Mouse (Mus musculus) myocyte (in vitro differentiated cells): ENCODE measurements around the gene Rab6b. TPM values are rescaled to one million over a fixed set of nuclear protein-coding genes. Genes with fewer than 3 reads are reported as not detected.

ENCODE experiments used
- H3K27me3 ChIP-seq: one replicate; pipeline ENCODE4 v1.6.1; 2011; ENCODE audit not compliant: control insufficient read depth, insufficient read depth, insufficient read length
- H3K36me3 ChIP-seq: one replicate; pipeline ENCODE4 v1.6.1; 2011; ENCODE audit not compliant: control insufficient read depth, insufficient read depth
- H3K4me2 ChIP-seq: one replicate; pipeline ENCODE4 v1.6.1; 2011; ENCODE audit warnings: low read depth, control low read depth
- H3K4me3 ChIP-seq: one replicate; pipeline ENCODE4 v1.5.1; 2011; ENCODE audit warnings: mild to moderate bottlenecking, control low read depth, moderate library complexity
- H3K79me2 ChIP-seq: one replicate; pipeline ENCODE4 v1.6.1; 2011; ENCODE audit not compliant: control insufficient read depth, insufficient read depth
- H3ac ChIP-seq: one replicate; pipeline ENCODE4 v1.6.1; 2011; ENCODE audit not compliant: control insufficient read depth, insufficient read length
- CEBPB ChIP-seq: IDR thresholded peaks from 2 replicates; pipeline ENCODE4 v1.6.1; 2011; ENCODE audit warnings: mild to moderate bottlenecking, moderate library complexity; ENCODE audit not compliant: poor library complexity, insufficient read depth, severe bottlenecking
- E2F4 ChIP-seq: IDR thresholded peaks from one replicate; pipeline ENCODE4 v1.6.1; 2011; ENCODE audit warnings: mild to moderate bottlenecking, control low read depth, moderate library complexity; ENCODE audit not compliant: insufficient read depth
- MAX ChIP-seq: IDR thresholded peaks from one replicate; pipeline ENCODE4 v1.6.1; 2011; ENCODE audit warnings: low read depth, mild to moderate bottlenecking, control low read depth
- MYOD1 ChIP-seq, 3 experiments: IDR thresholded peaks; one replicate each; pipeline ENCODE4 v1.6.1; 2011; ENCODE audit warnings: control low read depth in 2 of 3, low read depth in 2 of 3, mild to moderate bottlenecking in 2 of 3, moderate library complexity in 1 of 3; ENCODE audit not compliant: insufficient read length in 2 of 3, control insufficient read depth in 1 of 3
- MYOG ChIP-seq, 3 experiments: IDR thresholded peaks; one replicate each; pipeline ENCODE4 v1.6.1; 2011; ENCODE audit warnings: control low read depth in 2 of 3, low read depth in 2 of 3, mild to moderate bottlenecking in 2 of 3; ENCODE audit not compliant: insufficient read length in 2 of 3, control insufficient read depth in 1 of 3, insufficient read depth in 1 of 3
- POLR2A ChIP-seq: IDR thresholded peaks from one replicate; pipeline ENCODE4 v1.6.1; 2011; ENCODE audit warnings: low read depth, mild to moderate bottlenecking, control low read depth, moderate library complexity; ENCODE audit not compliant: insufficient read length
- POLR2AphosphoS2 ChIP-seq: IDR thresholded peaks from one replicate; pipeline ENCODE4 v1.6.1; 2011; ENCODE audit warnings: low read depth, control low read depth; ENCODE audit not compliant: insufficient read length
- REST ChIP-seq: IDR thresholded peaks from one replicate; pipeline ENCODE4 v1.6.1; 2011; ENCODE audit warnings: mild to moderate bottlenecking, control low read depth, moderate library complexity; ENCODE audit not compliant: insufficient read depth, insufficient read length
- SRF ChIP-seq: IDR thresholded peaks from one replicate; pipeline ENCODE4 v1.6.1; 2011; ENCODE audit warnings: low read depth; ENCODE audit not compliant: control insufficient read depth, insufficient read length
- TCF12 ChIP-seq: IDR thresholded peaks from one replicate; pipeline ENCODE4 v1.6.1; 2011; ENCODE audit warnings: mild to moderate bottlenecking, control low read depth; ENCODE audit not compliant: poor library complexity, insufficient read depth, severe bottlenecking
- TCF3 ChIP-seq: IDR thresholded peaks from one replicate; pipeline ENCODE4 v1.6.1; 2011; ENCODE audit warnings: low read depth, control low read depth; ENCODE audit not compliant: insufficient read length
- USF1 ChIP-seq: IDR thresholded peaks from one replicate; pipeline ENCODE4 v1.6.1; 2011; ENCODE audit warnings: low read depth, mild to moderate bottlenecking, control low read depth, moderate library complexity
- polyA plus RNA-seq: library from polyadenylated mRNA; unstranded; fragments of >200 nt; fragmentation: generic; extraction: Trizol; gene quantifications from one replicate; pipeline ENCODE4 v1.2.1, GENCODE M21; 2012; ENCODE audit warnings: missing spikeins

Rab6b gene
- polyA plus RNA-seq, 1 experiment, result 2.4 TPM

- H3K4me2 ChIP-seq, result no peak overlapping the region
- no peaks in the 10 kb centered on the region for H3K36me3 ChIP-seq
- no peaks in the 10 kb centered on the region for H3K79me2 ChIP-seq
- no peaks in the 10 kb centered on the region for H3K27me3 ChIP-seq
- TF ChIP-seq E2F4 (no peak), REST (no peak), POLR2AphosphoS2 (no peak), CEBPB (no peak), MYOD1 (IDR thresholded peaks at IDR 0.05; ENCODE audit: control insufficient read depth in 1 of 3, insufficient read length in 2 of 3, low read depth in 2 of 3) (no peak), SRF (no peak)
- H3ac ChIP-seq, result no peak overlapping the region
- no peak overlapping the region for H3K4me3 ChIP-seq
Measured at GRCm38 (mm10) chr9:103180303-103180702, 68.7 kb downstream of the Rab6b start.

- Histone ChIP-seq H3K4me2 (peak overlapping the region; percentile 52), H3K4me3 (no peak overlapping the region), H3K27me3 (no peaks in the 10 kb centered on the region), H3K36me3 (no peaks in the 10 kb centered on the region), H3K79me2 (no peaks in the 10 kb centered on the region), H3ac (no peak overlapping the region)
- TF ChIP-seq MAX (no peak), POLR2A (no peak), MYOD1 (IDR thresholded peaks at IDR 0.05; ENCODE audit: control insufficient read depth in 1 of 3, insufficient read length in 2 of 3, low read depth in 2 of 3) (no peak), E2F4 (no peak), SRF (no peak), MYOG (IDR thresholded peaks at IDR 0.05; ENCODE audit: control insufficient read depth in 1 of 3, insufficient read depth in 1 of 3, insufficient read length in 2 of 3, low read depth in 2 of 3) (no peak), CEBPB (no peak), REST (no peak), TCF3 (no peak), USF1 (no peak), TCF12 (no peak), POLR2AphosphoS2 (no peak)
Measured at GRCm38 (mm10) chr9:103180807-103181565, 69.4 kb downstream of the Rab6b start.

GRCm38 (mm10) chr9:103181886-103182285 is 70.3 kb downstream of the Rab6b start:
- no peaks in the 10 kb centered on the region for H3K27me3 ChIP-seq
- no peak overlapping the region for H3K4me2 ChIP-seq
- H3ac ChIP-seq, result no peak overlapping the region
- no peaks in the 10 kb centered on the region for H3K36me3 ChIP-seq
- H3K79me2 ChIP-seq, result no peaks in the 10 kb centered on the region
- TF ChIP-seq MAX (no peak), E2F4 (no peak), TCF12 (no peak), SRF (no peak), TCF3 (no peak), MYOD1 (IDR thresholded peaks at IDR 0.05; ENCODE audit: control insufficient read depth in 1 of 3, insufficient read length in 2 of 3, low read depth in 2 of 3) (no peak), POLR2AphosphoS2 (no peak), MYOG (IDR thresholded peaks at IDR 0.05; ENCODE audit: control insufficient read depth in 1 of 3, insufficient read depth in 1 of 3, insufficient read length in 2 of 3, low read depth in 2 of 3) (no peak), REST (no peak), USF1 (no peak), POLR2A (no peak), CEBPB (no peak)
- no peak overlapping the region for H3K4me3 ChIP-seq

- Histone ChIP-seq H3K4me3 (no peak overlapping the region), H3K79me2 (no peaks in the 10 kb centered on the region), H3K36me3 (peaks cover 8% of the 10 kb centered on the region), H3K27me3 (no peaks in the 10 kb centered on the region), H3K4me2 (no peak overlapping the region), H3ac (no peak overlapping the region)
- no peak for TF ChIP-seq E2F4
- TF ChIP-seq USF1, result no peak
- no peak for TF ChIP-seq TCF3
- no peak for TF ChIP-seq TCF12
- TF ChIP-seq CEBPB, result no peak
- TF ChIP-seq POLR2A, result no peak
- TF ChIP-seq MAX, result no peak
- no peak for TF ChIP-seq MYOD1 (IDR thresholded peaks at IDR 0.05; ENCODE audit: control insufficient read depth in 1 of 3, insufficient read length in 2 of 3, low read depth in 2 of 3)
- no peak for TF ChIP-seq REST
Measured at GRCm38 (mm10) chr9:103184855-103185254, 73.3 kb downstream of the Rab6b start.

GRCm38 (mm10) chr9:103185946-103186345 is 74.4 kb downstream of the Rab6b start:
- Histone ChIP-seq H3K79me2 (no peaks in the 10 kb centered on the region), H3K4me2 (no peak overlapping the region), H3K27me3 (no peaks in the 10 kb centered on the region), H3ac (no peak overlapping the region), H3K36me3 (peaks cover 17% of the 10 kb centered on the region), H3K4me3 (no peak overlapping the region)
- TF ChIP-seq TCF3, result no peak
- TF ChIP-seq SRF, result no peak
- TF ChIP-seq MAX, result no peak
- TF ChIP-seq USF1, result no peak
- TF ChIP-seq POLR2A, result no peak
- TF ChIP-seq REST, result no peak
- TF ChIP-seq E2F4, result no peak
- TF ChIP-seq MYOG (IDR thresholded peaks at IDR 0.05; ENCODE audit: control insufficient read depth in 1 of 3, insufficient read depth in 1 of 3, insufficient read length in 2 of 3, low read depth in 2 of 3), result no peak
- no peak for TF ChIP-seq POLR2AphosphoS2
